Mouse (Mus musculus) ZHBTc4 (cell line): ENCODE data around the gene Cish.

Experiments used
- DNase-seq: peaks from one replicate; pipeline ENCODE4 v3.0.0-alpha.2; 2011; ENCODE audit warnings: low read depth, low spot score

The Cish gene

GRCm38 (mm10) chr9:107277603-107278002 is 18.2 kb upstream of the Cish start:
- no peak for DNase-seq

GRCm38 (mm10) chr9:107278126-107278525 is 17.7 kb upstream of the Cish start:
- DNase-seq = no peak

- no peak for DNase-seq
Observed at GRCm38 (mm10) chr9:107278527-107279377, 17.1 kb upstream of the Cish start.

- peak; percentile 89 for DNase-seq
Observed at GRCm38 (mm10) chr9:107279378-107280321, 16.2 kb upstream of the Cish start.

GRCm38 (mm10) chr9:107280322-107281027 is 15.4 kb upstream of the Cish start:
- DNase-seq = peak; percentile 93

GRCm38 (mm10) chr9:107281241-107281987 is 14.4 kb upstream of the Cish start:
- no peak for DNase-seq

GRCm38 (mm10) chr9:107282951-107283350 is 12.9 kb upstream of the Cish start:
- no peak for DNase-seq

- DNase-seq = no peak
Observed at GRCm38 (mm10) chr9:107285009-107285408, 10.8 kb upstream of the Cish start.

- DNase-seq = peak; percentile 45
Observed at GRCm38 (mm10) chr9:107287294-107287693, 8.5 kb upstream of the Cish start.

- DNase-seq = no peak
Observed at GRCm38 (mm10) chr9:107288105-107288650, 7.6 kb upstream of the Cish start.

- DNase-seq = peak; percentile 85
Observed at GRCm38 (mm10) chr9:107288711-107289110, 7.1 kb upstream of the Cish start.

GRCm38 (mm10) chr9:107289211-107290076 is 6.4 kb upstream of the Cish start, which contains the start of gene Mapkapk3:
Gene Mapkapk3, minus strand, starts transcription at chr9:107289877.
- peak; percentile 87 for DNase-seq

- peak; percentile 76 for DNase-seq
Observed at GRCm38 (mm10) chr9:107290897-107291296, 4.9 kb upstream of the Cish start.

GRCm38 (mm10) chr9:107294249-107294648 is 1.6 kb upstream of the Cish start:
- peak; percentile 84 for DNase-seq

GRCm38 (mm10) chr9:107295616-107296015 is 210 bp upstream of the Cish start:
- DNase-seq = no peak

- no peak for DNase-seq
Observed at GRCm38 (mm10) chr9:107296041-107296440, 215 bp downstream of the Cish start.

GRCm38 (mm10) chr9:107296501-107296965 is 707 bp downstream of the Cish start:
- DNase-seq = peak; percentile 96

GRCm38 (mm10) chr9:107297059-107297458 is 1.2 kb downstream of the Cish start:
- DNase-seq = no peak

- DNase-seq = no peak
Observed at GRCm38 (mm10) chr9:107297658-107298057, 1.8 kb downstream of the Cish start.
